Mouse (Mus musculus): ENCODE results near the gene Ugt8a.

DNA sequence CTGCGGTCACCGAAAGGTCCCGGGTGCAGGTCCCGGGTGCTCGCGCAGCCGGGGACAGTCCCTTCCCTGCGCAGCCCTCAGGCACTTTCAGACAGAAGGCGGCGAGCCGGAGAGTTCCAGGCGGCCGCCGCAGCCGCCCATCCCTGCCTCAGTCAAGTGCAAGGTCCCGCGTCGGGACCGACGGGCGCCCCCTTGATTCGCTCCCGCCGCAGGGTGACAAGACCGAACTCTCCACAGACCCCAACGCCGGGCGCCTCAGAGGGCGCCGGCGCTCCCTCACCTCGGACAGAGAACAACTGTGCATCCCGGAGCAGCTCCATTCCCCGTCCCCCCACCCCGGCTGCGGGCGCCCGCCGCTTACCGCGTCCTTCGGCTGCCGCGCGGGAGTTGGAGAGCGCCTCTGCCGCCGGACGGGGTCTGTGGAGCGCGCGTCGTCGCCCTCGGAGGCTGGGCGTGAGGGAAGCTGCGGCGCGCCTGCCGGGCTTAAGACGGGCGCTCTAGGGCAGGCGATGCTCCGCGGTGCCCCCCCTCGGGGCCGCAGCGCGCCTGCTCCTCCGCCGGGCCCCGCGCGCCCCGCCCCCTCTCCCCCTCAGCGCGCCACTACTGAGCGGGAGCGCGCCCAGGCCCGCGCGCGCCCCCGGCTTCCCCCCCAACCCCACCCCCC lies at the start of gene Ugt8a:
- TF ChIP-seq CTCF (IDR thresholded peaks at IDR 0.05; ENCODE audit: extremely low read depth, insufficient read depth, low read length) = no peak
- TF ChIP-seq POLR2A (IDR thresholded peaks at IDR 0.05; ENCODE audit: extremely low read depth, insufficient read depth, low read length) = no peak
